Mouse (Mus musculus) hindbrain, embryonic 11.5 days (tissue): ENCODE measurements around the gene Egfl7. TPM values are rescaled to one million over a fixed set of nuclear protein-coding genes. Genes with fewer than 3 reads are reported as not detected.

ENCODE experiments used
- ATAC-seq: fragments of 200-750 bp; cut with Nextera tagmentation; 2 replicates; pipeline ENCODE4 v1.8.0; 2017; ENCODE audit warnings: mild to moderate bottlenecking, moderate TSS enrichment, moderate library complexity; ENCODE audit not compliant: low FRiP score
- DNase-seq: peaks from one replicate; pipeline ENCODE4 v3.0.0-alpha.2; 2015; ENCODE audit warnings: low spot score
- H3K27ac ChIP-seq: fragments of 300-500 bp; sonication (generic); 2 replicates; pipeline ENCODE4 v1.5.1; 2014; ENCODE audit warnings: mild to moderate bottlenecking, low read depth, low read length
- H3K27me3 ChIP-seq: fragments of 300-500 bp; sonication (generic); 2 replicates; pipeline ENCODE4 v1.6.1; 2014; ENCODE audit warnings: mild to moderate bottlenecking, low read length, moderate library complexity, mixed read lengths; ENCODE audit not compliant: control insufficient read depth, insufficient read depth
- H3K36me3 ChIP-seq: fragments of 300-500 bp; sonication (generic); 2 replicates; pipeline ENCODE4 v1.6.1; 2014; ENCODE audit warnings: mild to moderate bottlenecking, low read length, moderate library complexity, mixed read lengths; ENCODE audit not compliant: control insufficient read depth, insufficient read depth
- H3K4me1 ChIP-seq: fragments of 300-500 bp; sonication (generic); replicated peaks from 2 replicates; pipeline ENCODE4 v1.6.1; 2014; ENCODE audit warnings: low read length, mixed read lengths; ENCODE audit not compliant: control insufficient read depth, insufficient read depth
- H3K4me2 ChIP-seq: fragments of 300-500 bp; sonication (generic); replicated peaks from 2 replicates; pipeline ENCODE4 v1.6.1; 2014; ENCODE audit warnings: mild to moderate bottlenecking, low read depth, low read length
- H3K4me3 ChIP-seq: fragments of 300-500 bp; sonication (generic); 2 replicates; pipeline ENCODE4 v1.5.1; 2014; ENCODE audit warnings: low read depth, low read length
- H3K9ac ChIP-seq: fragments of 300-500 bp; sonication (generic); 2 replicates; pipeline ENCODE4 v1.6.1; 2014; ENCODE audit warnings: low read depth, low read length
- H3K9me3 ChIP-seq: fragments of 300-500 bp; sonication (generic); 2 replicates; pipeline ENCODE4 v1.6.1; 2016; ENCODE audit warnings: low read length; ENCODE audit not compliant: control insufficient read depth
- WGBS: fragments of 180-500 bp; shearing (Covaris S2); extraction: QIAGEN DNeasy Blood & Tissue Kit; methylation state at CpG from one replicate; pipeline ENCODE4 v1.1.7; 2014; 5-methylcytosine and 5-hydroxymethylcytosine counted together
- polyA plus RNA-seq: library from polyadenylated mRNA; unstranded; fragments of >200 nt; fragmentation: Nextera tagmentation; extraction: Ambion mirVana; gene quantifications from 2 replicates; pipeline ENCODE4 v1.2.1, GENCODE M21; 2014

The Egfl7 gene
- polyA plus RNA-seq, 1 experiment from 2014 or later, result 65.2 TPM

DNA sequence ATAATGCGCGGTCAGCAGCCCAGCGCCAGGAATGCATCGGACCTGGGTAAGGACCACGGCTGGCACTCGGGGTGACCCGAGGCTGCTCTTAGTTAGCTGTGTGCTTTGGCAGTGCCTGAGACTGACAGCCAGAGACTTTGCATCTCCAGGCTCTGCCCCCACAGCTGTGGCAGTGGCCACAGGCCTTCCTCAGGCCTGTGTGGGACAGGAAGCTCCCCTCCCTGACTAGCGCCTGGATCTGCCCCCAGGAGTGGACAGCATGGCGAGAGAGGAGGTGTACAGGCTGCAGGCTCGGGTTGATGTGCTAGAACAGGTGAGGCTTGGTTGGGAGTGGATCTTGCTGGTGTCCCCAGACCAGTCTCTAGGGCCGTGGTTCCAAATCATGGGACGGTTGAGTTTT, 11.6 kb downstream of the Egfl7 start:
- Histone ChIP-seq H3K4me2 (no peak overlapping the region), H3K9me3 (no peaks in the 10 kb centered on the region), H3K27ac (no peak overlapping the region), H3K36me3 (no peaks in the 10 kb centered on the region), H3K9ac (no peak overlapping the region), H3K4me3 (no peak overlapping the region), H3K4me1 (no peaks in the 10 kb centered on the region), H3K27me3 (no peaks in the 10 kb centered on the region; the same call in 1 of the 2 replicates)
- WGBS, result 87% methylated on average over 12 of the region's 12 CpGs
- DNase-seq (no peak), ATAC-seq (no peak)

DNA sequence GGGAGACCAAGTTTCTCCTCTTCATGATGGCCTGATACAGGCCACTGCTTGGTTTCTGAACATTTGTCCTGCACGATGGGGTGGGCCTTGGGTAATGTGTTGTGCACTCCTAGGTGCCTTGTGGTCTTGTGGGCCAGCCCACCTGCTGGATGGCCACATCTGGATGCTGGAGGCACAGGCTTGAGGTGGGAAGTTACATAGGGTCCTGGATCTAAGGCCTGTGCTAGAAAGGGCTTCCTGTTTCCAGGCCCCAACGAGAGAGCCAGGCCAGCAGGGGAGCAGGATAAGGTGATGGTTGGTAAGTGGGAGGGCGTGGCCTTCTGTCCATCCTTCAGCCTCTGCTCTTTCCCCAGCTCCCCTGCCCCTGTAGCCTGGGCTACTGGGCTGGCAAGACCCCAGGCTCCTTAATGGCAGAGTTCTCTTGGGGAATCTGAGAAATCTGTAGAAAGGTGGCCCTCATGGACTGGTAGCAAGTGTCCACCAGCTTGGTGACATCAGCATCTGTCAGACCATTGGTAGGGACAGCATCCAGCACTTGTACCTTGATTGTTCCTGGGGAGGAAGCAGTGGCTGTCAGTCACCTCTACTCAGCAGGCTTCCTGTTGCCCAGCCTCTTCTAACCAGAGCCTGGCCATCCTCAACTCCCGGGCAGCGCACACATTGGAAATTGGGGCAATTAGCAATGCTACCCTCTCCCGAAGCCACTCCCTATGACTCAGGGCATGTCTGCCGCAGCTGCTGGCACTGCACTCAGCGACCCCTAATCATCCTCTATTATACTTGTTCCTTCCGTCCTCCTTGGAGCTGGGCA, 13.6 kb downstream of the Egfl7 start:
- ATAC-seq, result no peak
- Histone ChIP-seq H3K9ac (no peak overlapping the region), H3K4me1 (no peaks in the 10 kb centered on the region), H3K4me2 (no peak overlapping the region), H3K4me3 (no peak overlapping the region), H3K27ac (no peak overlapping the region), H3K27me3 (no peaks in the 10 kb centered on the region; the same call in 1 of the 2 replicates), H3K9me3 (no peaks in the 10 kb centered on the region), H3K36me3 (no peaks in the 10 kb centered on the region)
- no peak for DNase-seq
- WGBS, result 78% methylated on average over 9 of the region's 9 CpGs

DNA sequence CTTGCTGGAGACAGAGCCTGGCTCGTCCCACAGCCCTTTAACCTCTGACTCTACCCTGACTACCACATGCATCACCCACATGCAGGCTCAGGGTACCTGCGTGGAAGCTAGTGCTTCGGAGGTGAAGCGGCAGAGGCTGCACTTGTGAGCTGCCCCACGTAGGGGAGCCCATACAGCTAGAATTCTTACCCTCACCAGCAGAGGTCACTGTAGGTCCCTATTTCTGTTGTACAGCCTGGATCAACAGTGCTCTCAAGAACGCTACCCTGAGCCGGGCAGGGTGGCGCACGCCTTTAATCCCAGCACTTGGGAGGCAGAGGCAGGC, 14.2 kb downstream of the Egfl7 start:
- H3K4me2 ChIP-seq, result no peak overlapping the region
- ATAC-seq (no peak), DNase-seq (no peak)
- no peaks in the 10 kb centered on the region for H3K9me3 ChIP-seq
- no peak overlapping the region for H3K9ac ChIP-seq
- H3K27ac ChIP-seq, result no peak overlapping the region
- H3K4me1 ChIP-seq, result no peaks in the 10 kb centered on the region
- no peaks in the 10 kb centered on the region for H3K36me3 ChIP-seq
- no peak overlapping the region for H3K4me3 ChIP-seq
- no peaks in the 10 kb centered on the region; the same call in 1 of the 2 replicates for H3K27me3 ChIP-seq
- 72% methylated on average over 9 of the region's 9 CpGs for WGBS

DNA sequence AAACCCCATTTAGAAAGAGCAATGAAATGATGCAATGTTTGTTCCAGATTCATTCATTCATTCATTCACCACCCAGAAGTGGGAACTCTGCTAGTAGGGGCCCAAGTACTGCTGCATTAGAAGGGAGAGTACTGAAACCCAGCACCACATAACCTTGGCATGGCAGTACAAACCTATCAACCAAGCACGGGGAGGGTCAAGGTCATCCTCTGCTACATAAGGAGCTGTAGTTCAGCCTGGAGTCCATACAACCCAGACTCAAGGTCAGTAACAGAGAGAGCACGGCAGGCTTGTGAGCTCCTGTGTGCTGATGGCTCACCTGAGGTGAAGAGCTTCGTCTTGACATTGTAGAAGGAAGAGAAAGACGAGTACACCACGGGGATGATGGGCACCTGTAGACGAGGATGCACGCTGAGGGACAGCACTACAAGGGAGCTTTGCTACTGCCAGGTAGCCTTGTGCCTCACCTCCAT, 14.7 kb downstream of the Egfl7 start:
- H3K27me3 ChIP-seq, result no peaks in the 10 kb centered on the region; the same call in 1 of the 2 replicates
- H3K4me1 ChIP-seq, result no peaks in the 10 kb centered on the region
- no peak overlapping the region for H3K4me3 ChIP-seq
- DNase-seq (no peak), ATAC-seq (no peak)
- H3K36me3 ChIP-seq, result no peaks in the 10 kb centered on the region
- WGBS, result 88% methylated on average over 7 of the region's 7 CpGs
- no peak overlapping the region for H3K27ac ChIP-seq
- no peak overlapping the region for H3K4me2 ChIP-seq
- no peaks in the 10 kb centered on the region for H3K9me3 ChIP-seq
- H3K9ac ChIP-seq, result no peak overlapping the region

DNA sequence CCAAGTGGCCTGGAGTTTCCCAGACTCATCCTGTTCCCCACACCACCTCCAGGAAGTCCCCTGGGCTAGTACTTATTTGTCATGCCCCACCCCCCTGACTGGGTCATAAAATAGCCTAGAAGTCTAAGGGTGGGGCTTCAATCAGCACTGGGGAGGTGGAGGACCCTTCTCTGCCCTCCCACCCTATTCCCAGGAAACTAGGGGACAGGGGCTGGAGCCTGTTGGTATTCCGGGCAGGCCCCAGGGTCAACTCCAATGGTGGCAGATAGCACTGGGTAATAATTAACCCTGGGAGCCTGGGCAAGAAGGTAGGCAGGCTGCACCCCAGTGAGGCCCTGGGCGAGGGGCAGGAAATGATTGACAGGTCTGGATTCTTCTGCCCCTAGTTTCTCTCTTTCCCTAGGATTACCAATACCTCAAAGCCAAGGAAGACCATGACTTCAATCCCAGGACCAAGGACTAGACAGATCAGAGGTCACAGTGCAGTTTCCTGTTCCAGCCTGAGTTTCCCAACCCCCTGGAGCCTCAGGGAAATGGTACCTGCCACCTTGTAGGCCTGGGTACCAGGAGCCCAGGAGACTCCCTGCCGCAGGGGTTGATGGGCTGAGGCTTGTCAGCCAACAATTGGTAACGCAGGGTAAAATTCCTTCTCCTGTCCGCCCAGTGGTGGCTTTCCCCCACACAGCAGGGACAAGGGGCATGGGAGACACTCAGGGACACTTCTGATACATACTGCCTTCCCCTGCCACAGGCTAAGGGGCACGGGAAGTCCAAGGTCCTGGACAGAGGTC, 15.3 kb downstream of the Egfl7 start:
- ATAC-seq (no peak), DNase-seq (no peak)
- no peaks in the 10 kb centered on the region for H3K36me3 ChIP-seq
- H3K4me1 ChIP-seq, result no peaks in the 10 kb centered on the region
- no peak overlapping the region for H3K4me3 ChIP-seq
- H3K27me3 ChIP-seq, result no peaks in the 10 kb centered on the region; the same call in 1 of the 2 replicates
- no peaks in the 10 kb centered on the region for H3K9me3 ChIP-seq
- no peak overlapping the region for H3K4me2 ChIP-seq
- no peak overlapping the region for H3K27ac ChIP-seq
- no peak overlapping the region for H3K9ac ChIP-seq
- WGBS, result 77% methylated on average over 6 of the region's 6 CpGs

DNA sequence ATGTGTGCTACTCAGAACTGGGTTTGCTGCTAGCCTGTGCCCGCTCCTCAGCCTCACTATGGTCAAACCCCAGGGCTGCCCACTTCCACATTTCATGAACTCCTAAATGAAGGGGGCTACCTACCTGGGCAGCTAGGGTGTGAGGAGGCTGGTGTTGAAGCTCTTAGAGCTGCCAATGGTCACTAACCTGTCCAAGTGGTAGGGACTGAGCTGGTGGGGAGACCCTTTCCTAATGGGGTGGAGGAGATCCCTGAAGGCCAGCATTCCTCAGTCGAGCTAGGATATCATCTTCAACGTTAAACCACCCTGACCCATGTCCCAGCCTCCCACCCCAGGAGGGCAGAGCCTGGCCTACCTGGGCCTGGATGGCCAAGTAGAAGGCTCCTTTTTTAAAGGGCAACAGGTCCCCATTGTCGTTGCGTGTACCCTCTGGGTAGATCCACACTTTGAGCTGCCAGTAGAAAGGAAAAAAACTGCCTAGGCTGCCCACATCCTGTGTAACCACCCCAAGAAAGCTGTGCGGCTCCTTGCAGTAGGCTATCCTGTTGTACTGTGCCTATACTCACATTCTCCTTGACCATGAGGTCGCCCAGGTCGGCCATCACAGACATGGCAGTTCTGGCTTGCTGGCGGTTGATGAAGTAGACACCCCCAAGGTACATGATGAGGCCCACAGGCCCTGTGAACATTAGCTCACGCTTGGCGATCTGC, 16.1 kb downstream of the Egfl7 start:
- no peak overlapping the region for H3K4me3 ChIP-seq
- H3K27me3 ChIP-seq, result no peaks in the 10 kb centered on the region; the same call in 1 of the 2 replicates
- H3K27ac ChIP-seq, result no peak overlapping the region
- no peaks in the 10 kb centered on the region for H3K4me1 ChIP-seq
- 83% methylated on average over 11 of the region's 11 CpGs for WGBS
- H3K4me2 ChIP-seq, result no peak overlapping the region
- ATAC-seq (no peak), DNase-seq (no peak)
- H3K9ac ChIP-seq, result no peak overlapping the region
- H3K36me3 ChIP-seq, result no peaks in the 10 kb centered on the region
- H3K9me3 ChIP-seq, result no peaks in the 10 kb centered on the region

DNA sequence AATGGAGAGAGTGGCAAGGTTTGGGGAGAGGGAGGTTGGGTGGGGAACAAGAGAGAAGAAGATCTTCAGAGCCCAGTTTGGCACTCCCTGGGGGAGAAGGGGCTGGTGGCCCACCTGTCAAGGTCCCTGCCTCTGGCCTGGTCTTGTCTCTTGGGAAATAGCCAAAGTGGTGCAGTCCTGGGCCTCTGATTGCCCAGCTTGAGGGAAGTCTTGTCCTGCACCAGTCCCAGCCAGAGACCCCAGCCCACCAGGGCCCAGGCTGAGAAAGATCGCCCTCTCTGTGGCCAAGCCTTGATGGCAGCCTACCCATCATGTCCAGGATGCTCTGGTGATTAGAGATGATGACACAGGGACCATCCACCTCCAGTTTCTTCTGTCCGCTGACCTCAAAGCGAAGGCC, 17.1 kb downstream of the Egfl7 start:
- Histone ChIP-seq H3K4me2 (no peak overlapping the region), H3K36me3 (no peaks in the 10 kb centered on the region), H3K27me3 (no peaks in the 10 kb centered on the region; the same call in 1 of the 2 replicates), H3K9me3 (no peaks in the 10 kb centered on the region), H3K4me1 (no peaks in the 10 kb centered on the region), H3K9ac (no peak overlapping the region), H3K27ac (no peak overlapping the region), H3K4me3 (no peak overlapping the region)
- WGBS, result 95% methylated on average over 3 of the region's 3 CpGs
- ATAC-seq (no peak), DNase-seq (no peak)

DNA sequence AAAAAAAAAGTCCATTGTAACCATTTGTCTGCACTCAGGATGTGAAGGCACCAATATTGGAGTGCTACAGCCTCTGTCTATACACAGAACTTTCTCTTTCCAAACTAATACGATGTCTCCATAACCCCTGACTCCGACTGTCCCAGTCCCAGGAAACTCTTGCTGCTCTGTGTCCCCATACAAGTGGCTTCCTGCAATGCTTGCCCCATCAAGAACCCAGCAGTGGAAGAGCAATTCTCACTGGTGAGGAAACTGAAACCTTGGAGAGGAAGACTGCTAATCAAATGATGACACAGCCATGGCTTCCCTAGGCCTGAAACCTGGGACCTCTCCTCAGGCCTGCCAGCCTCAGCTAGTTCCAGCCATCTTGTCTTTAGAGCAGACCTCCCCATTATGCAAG, 18.0 kb downstream of the Egfl7 start:
- no peak for ATAC-seq

More for the DNA sequence above, 18.0 kb downstream of the Egfl7 start:
- DNase-seq, result no peak
- no peak overlapping the region for H3K4me3 ChIP-seq
- H3K27me3 ChIP-seq, result peaks cover 4% of the 10 kb centered on the region
- no peak overlapping the region for H3K4me2 ChIP-seq
- H3K4me1 ChIP-seq, result no peaks in the 10 kb centered on the region
- H3K27ac ChIP-seq, result no peak overlapping the region
- no peaks in the 10 kb centered on the region for H3K9me3 ChIP-seq
- H3K36me3 ChIP-seq, result no peaks in the 10 kb centered on the region
- WGBS, result 93% methylated on average over 2 of the region's 2 CpGs
- H3K9ac ChIP-seq, result no peak overlapping the region
